ENCODE assay signal across 8 mouse cellular contexts in genomic region chr10:13500473-13500872, GRCm38 (mm10). TPM values are rescaled to one million over a fixed set of nuclear protein-coding genes. Genes with fewer than 3 reads are reported as not detected.
DNase-seq lines count a peak whose midpoint lies in the region; ATAC-seq and TF ChIP-seq lines count a peak whose summit lies in the region.

No protein-coding gene starts in this region.

- peak; percentile 14 for DNase-seq in kidney, adult 2 months
- DNase-seq in kidney, adult 8-10 months, result no peak
- peak; percentile 28 for DNase-seq in thymus, postnatal 14 days
- no peak for DNase-seq in embryo, embryonic 10 days (ENCODE audit: low spot score)
- DNase-seq in retina, postnatal 1 day, result no peak

- no peaks in the 10 kb centered on the region for H3K9me3 ChIP-seq in lung, embryonic 16.5 days (ENCODE audit: control insufficient read depth, low read length)

- H3K27me3 ChIP-seq in kidney, adult 2 months (replicated peaks; ENCODE audit: control insufficient read depth, insufficient read depth, low read length), result no peaks in the 10 kb centered on the region
- no peaks in the 10 kb centered on the region for H3K27me3 ChIP-seq in lung, embryonic 16.5 days (ENCODE audit: control insufficient read depth, insufficient read depth, low read depth, low read length)

- H3K4me2 ChIP-seq in lung, embryonic 16.5 days (ENCODE audit: low read depth, low read length), result peak overlapping the region; percentile 80

- peak overlapping the region; percentile 81 for H3K9ac ChIP-seq in lung, embryonic 16.5 days (ENCODE audit: low read length)

- peaks cover 2% of the 10 kb centered on the region for H3K36me3 ChIP-seq in kidney, adult 2 months (ENCODE audit: control insufficient read depth, insufficient read depth, low read length)
- H3K36me3 ChIP-seq in lung, embryonic 16.5 days (ENCODE audit: control insufficient read depth, insufficient read depth, low read length), result no peaks in the 10 kb centered on the region

- 45% methylated on average over 9 of the region's 9 CpGs for WGBS in kidney, adult 2 months
- 44% methylated on average over 9 of the region's 9 CpGs for WGBS in lung, embryonic 16.5 days

- no peak for TF ChIP-seq CTCF in kidney, adult 2 months (conservative IDR thresholded peaks at IDR 0.05; ENCODE audit: insufficient read depth, insufficient read length, low read depth, low read length)
- no peak for TF ChIP-seq CTCF in bone marrow macrophage, adult 2 months (IDR thresholded peaks at IDR 0.05; ENCODE audit: low read depth, low read length)

- H3K4me1 ChIP-seq in kidney, adult 2 months (ENCODE audit: control insufficient read depth, insufficient read depth, low read length), result peaks cover 12% of the 10 kb centered on the region; the same call in 1 of the 2 replicates
- peaks cover 45% of the 10 kb centered on the region for H3K4me1 ChIP-seq in bone marrow macrophage, adult 2 months (ENCODE audit: control insufficient read depth, insufficient read depth, low read length)
- H3K4me1 ChIP-seq in lung, embryonic 16.5 days (replicated peaks; ENCODE audit: control insufficient read depth, insufficient read depth, low read length), result peaks cover 3% of the 10 kb centered on the region; the same call in 1 of the 2 replicates

- peak; percentile 48 to 65; a peak in 3 of 4 replicates for ATAC-seq in hematopoietic stem cell, adult 5-6 weeks (replicated peaks in 1 of 2; ENCODE audit: insufficient read depth in 1 of 2, low FRiP score in 2 of 2, low TSS enrichment in 1 of 2, low read depth in 1 of 2, poor library complexity in 2 of 2, severe bottlenecking in 2 of 2)
- 0 out of 2 replicates have a peak, but pooled peaks have one; percentile 5 for ATAC-seq in lung, embryonic 16.5 days (ENCODE audit: low read depth)

- peak overlapping the region; percentile 58 for H3K27ac ChIP-seq in kidney, adult 2 months (ENCODE audit: insufficient read depth, low read depth, low read length)
- peak overlapping the region; percentile 93 for H3K27ac ChIP-seq in bone marrow macrophage, adult 2 months (ENCODE audit: insufficient read depth, low read depth, low read length)
- H3K27ac ChIP-seq in lung, embryonic 16.5 days (ENCODE audit: low read length), result peak overlapping the region; percentile 75

- peak overlapping the region; percentile 62 for H3K4me3 ChIP-seq in kidney, adult 2 months (ENCODE audit: insufficient read depth, low read depth, low read length)
- peak overlapping the region; percentile 83 for H3K4me3 ChIP-seq in bone marrow macrophage, adult 2 months (ENCODE audit: insufficient read depth, low read length)
- H3K4me3 ChIP-seq in lung, embryonic 16.5 days (ENCODE audit: low read length), result peak overlapping the region; percentile 77

- no peak for TF ChIP-seq POLR2A in kidney, adult 2 months (IDR thresholded peaks at IDR 0.05; ENCODE audit: low read depth, low read length)
- TF ChIP-seq POLR2A in bone marrow macrophage, adult 2 months (IDR thresholded peaks at IDR 0.05; ENCODE audit: borderline replicate concordance, low read depth, low read length), result no peak

RNA-seq across cellular contexts. Expression of gene Fuca2, which starts 1.1 kb away (rescaled TPM):
- polyA plus RNA-seq in kidney, adult 2 months (2012; rRNA removed), result 120 TPM in 2 replicates
- 114 and 124 TPM in 2 replicates for polyA plus RNA-seq in bone marrow macrophage, adult 2 months (2012; ENCODE audit: insufficient read depth, insufficient read length, missing spikeins)
- total RNA-seq in hematopoietic stem cell, adult 5-6 weeks (2017), result 52.5 and 62.3 TPM in 2 replicates
- polyA plus RNA-seq in lung, embryonic 16.5 days (2015; fragmentation: Nextera tagmentation; extraction: Ambion mirVana), result 87.0 and 91.1 TPM in 2 replicates

RNA-seq across cellular contexts. Expression of gene Phactr2, which starts 26.3 kb away (rescaled TPM):
- 10.7 and 12.5 TPM in 2 replicates for polyA plus RNA-seq in kidney, adult 2 months (2012; rRNA removed)
- polyA plus RNA-seq in bone marrow macrophage, adult 2 months (2012; ENCODE audit: insufficient read depth, insufficient read length, missing spikeins), result 25.7 and 26.0 TPM in 2 replicates
- 36.4 and 43.2 TPM in 2 replicates for total RNA-seq in hematopoietic stem cell, adult 5-6 weeks (2017)
- 19.7 and 22.3 TPM in 2 replicates for polyA plus RNA-seq in lung, embryonic 16.5 days (2015; fragmentation: Nextera tagmentation; extraction: Ambion mirVana)

RNA-seq across cellular contexts. Expression of gene Adat2, which starts 52.2 kb away (rescaled TPM):
- polyA plus RNA-seq in kidney, adult 2 months (2012; rRNA removed), result 4.6 and 4.7 TPM in 2 replicates
- 4.5 and 5.5 TPM in 2 replicates for polyA plus RNA-seq in bone marrow macrophage, adult 2 months (2012; ENCODE audit: insufficient read depth, insufficient read length, missing spikeins)
- 2.6 and 4.0 TPM in 2 replicates for total RNA-seq in hematopoietic stem cell, adult 5-6 weeks (2017)
- polyA plus RNA-seq in lung, embryonic 16.5 days (2015; fragmentation: Nextera tagmentation; extraction: Ambion mirVana), result 3.6 and 3.8 TPM in 2 replicates

RNA-seq across cellular contexts. Expression of gene Pex3, which starts 52.5 kb away (rescaled TPM):
- 15.6 and 17.3 TPM in 2 replicates for polyA plus RNA-seq in kidney, adult 2 months (2012; rRNA removed)
- polyA plus RNA-seq in bone marrow macrophage, adult 2 months (2012; ENCODE audit: insufficient read depth, insufficient read length, missing spikeins), result 17.1 and 19.6 TPM in 2 replicates
- 30.1 and 37.6 TPM in 2 replicates for total RNA-seq in hematopoietic stem cell, adult 5-6 weeks (2017)
- 24.8 and 25.5 TPM in 2 replicates for polyA plus RNA-seq in lung, embryonic 16.5 days (2015; fragmentation: Nextera tagmentation; extraction: Ambion mirVana)

Comparison
In these comparisons a context has a peak if more than half of its experiments do, and no peak if none do; other contexts are left out.
1. DNase-seq: peak in kidney, adult 2 months (single experiment) and thymus, postnatal 14 days (single experiment); none in kidney, adult 8-10 months (0 of 2), embryo, embryonic 10 days (single experiment) and retina, postnatal 1 day (single experiment).
2. Peak in every context shown above with its lines, with median percentiles within 50 percentile points of each other: H3K27ac ChIP-seq and H3K4me3 ChIP-seq.